Mouse (Mus musculus) olfactory bulb, adult 2 months (tissue): ENCODE data around the gene Ccl6. TPM values are rescaled to one million over a fixed set of nuclear protein-coding genes. Genes with fewer than 3 reads are reported as not detected.

Experiments
- H3K27ac ChIP-seq: fragments of 200-500 bp; 2 replicates; pipeline ENCODE4 v1.5.1; 2012; ENCODE audit warnings: low read depth, low read length; ENCODE audit not compliant: insufficient read depth
- H3K4me1 ChIP-seq: fragments of 200-500 bp; 2 replicates; pipeline ENCODE4 v1.6.1; 2012; ENCODE audit warnings: low read length; ENCODE audit not compliant: control insufficient read depth, insufficient read depth
- H3K4me3 ChIP-seq: fragments of 200-500 bp; 2 replicates; pipeline ENCODE4 v1.5.1; 2012; ENCODE audit warnings: mild to moderate bottlenecking, low read depth, low read length, moderate library complexity; ENCODE audit not compliant: insufficient read depth
- CTCF ChIP-seq: fragments of 200-500 bp; IDR thresholded peaks from 2 replicates; pipeline ENCODE4 v1.5.1; 2012; ENCODE audit warnings: low read depth, mild to moderate bottlenecking, low read length, moderate library complexity; ENCODE audit not compliant: insufficient read depth
- POLR2A ChIP-seq: fragments of 200-500 bp; IDR thresholded peaks from 2 replicates; pipeline ENCODE4 v1.6.1; 2012; ENCODE audit warnings: mild to moderate bottlenecking, low read depth, low read length, moderate library complexity; ENCODE audit not compliant: insufficient read depth
- WGBS: fragments of 180-500 bp; shearing (Covaris S2); methylation state at CpG from one replicate; pipeline ENCODE4 v1.1.7; 2018; 5-methylcytosine and 5-hydroxymethylcytosine counted together
- polyA plus RNA-seq: library from polyadenylated mRNA; stranded (reverse); fragments of >200 nt; gene quantifications from 2 replicates; pipeline ENCODE4 v1.2.4, GENCODE M21; 2012; ENCODE audit warnings: low replicate concordance; ENCODE audit not compliant: missing spikeins, insufficient read depth, insufficient read length

Ccl6 gene
- not detected in 2 replicates for polyA plus RNA-seq

DNA sequence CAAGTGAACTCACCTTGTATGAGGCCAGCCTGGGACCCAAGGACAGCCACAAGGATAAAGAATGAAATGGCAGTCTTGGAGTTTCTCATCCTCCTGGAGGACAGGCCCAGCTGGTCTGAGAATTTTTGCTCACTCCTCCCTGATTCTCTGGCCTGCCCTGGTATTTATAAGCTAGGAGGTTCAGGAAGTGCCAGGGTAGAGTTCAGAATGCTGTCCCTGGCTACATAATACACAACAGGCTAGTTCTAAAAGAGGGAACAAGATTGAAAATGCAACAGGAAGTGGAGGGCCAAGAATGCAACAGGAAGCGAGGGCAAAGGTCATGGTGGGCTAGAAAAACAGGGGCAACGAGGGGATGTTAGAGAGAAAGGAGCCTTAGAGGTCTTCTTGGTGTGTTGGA is at the start of gene Ccl6:
Ccl6 (minus strand) TSS at position 235 of the 400 bp plus-strand sequence.
- H3K4me3 ChIP-seq = no peak within 1 kb of the TSS
- no peak for TF ChIP-seq CTCF
- H3K27ac ChIP-seq = no peak within 1 kb of the TSS
- 61% methylated on average over 2 of the region's 2 CpGs for WGBS
- no peaks in the 10 kb centered on the region for H3K4me1 ChIP-seq

DNA sequence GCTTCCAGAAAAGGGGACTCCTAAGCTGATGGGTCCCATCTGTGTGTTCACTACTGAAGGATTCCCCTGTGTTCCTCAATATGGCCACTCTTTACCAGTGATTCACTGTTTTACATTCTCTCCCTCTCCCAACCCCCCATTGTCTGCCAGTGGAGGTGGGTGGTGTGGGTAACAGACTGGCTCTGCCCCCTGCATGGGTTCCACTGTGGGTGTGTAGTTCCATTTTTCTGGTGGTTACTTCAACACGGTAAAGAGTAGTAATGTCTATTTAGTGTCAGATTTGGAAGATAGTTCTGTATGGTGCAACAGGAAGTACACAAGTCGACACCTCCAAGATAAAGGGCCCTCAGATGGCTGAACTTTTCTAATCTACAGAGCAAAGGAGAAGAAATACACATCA is 48.3 kb upstream of the Ccl6 start:
- WGBS = 82% methylated on average over 2 of the region's 2 CpGs
- TF ChIP-seq CTCF = no peak
- no peak for TF ChIP-seq POLR2A
- Histone ChIP-seq H3K27ac (no peak overlapping the region), H3K4me1 (no peaks in the 10 kb centered on the region), H3K4me3 (no peak overlapping the region)

DNA sequence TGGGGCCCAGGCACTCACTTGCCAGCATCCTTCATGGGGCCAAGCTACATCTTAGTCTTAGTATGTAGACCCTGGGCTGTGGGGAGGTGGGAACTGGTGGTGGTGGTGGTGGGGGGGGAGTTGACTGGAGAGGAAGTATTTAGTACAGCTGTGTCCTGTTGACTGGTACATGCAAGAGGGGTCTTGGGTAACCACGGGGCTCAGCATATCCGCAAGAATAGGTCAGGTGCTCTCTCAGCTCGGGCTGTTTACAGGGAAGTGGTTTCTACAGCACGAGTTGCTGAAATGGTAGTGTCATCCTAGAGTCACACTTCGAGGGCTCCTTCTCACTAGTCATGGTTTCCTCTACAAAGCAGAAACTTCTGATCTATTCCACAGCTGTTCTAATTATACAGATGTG is 47.3 kb upstream of the Ccl6 start:
- Histone ChIP-seq H3K4me1 (no peaks in the 10 kb centered on the region), H3K27ac (no peak overlapping the region), H3K4me3 (no peak overlapping the region)
- TF ChIP-seq POLR2A (no peak), CTCF (no peak)
- WGBS = 85% methylated on average over 5 of the region's 5 CpGs

DNA sequence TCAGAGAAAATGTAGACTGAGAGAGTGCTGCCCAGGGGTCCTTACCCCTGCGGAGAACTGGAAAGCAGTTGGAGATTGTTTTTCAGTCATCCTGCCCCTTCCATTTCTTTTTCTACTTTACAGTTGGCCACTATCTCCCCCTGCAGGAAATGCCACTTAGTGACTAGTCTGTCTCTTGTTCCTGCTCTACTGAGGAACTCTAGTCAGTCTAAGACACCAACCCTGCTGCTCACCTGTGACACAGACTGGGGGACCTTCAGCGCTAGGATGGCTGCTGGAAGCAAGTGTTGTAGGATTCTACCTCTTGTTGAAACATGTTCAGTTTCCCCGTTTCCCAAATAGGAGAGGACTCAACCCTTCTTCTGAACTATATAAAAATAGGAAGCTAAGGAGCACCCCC is 46.6 kb upstream of the Ccl6 start:
- no peak overlapping the region for H3K4me3 ChIP-seq
- no peaks in the 10 kb centered on the region for H3K4me1 ChIP-seq
- TF ChIP-seq CTCF (no peak), POLR2A (no peak)
- WGBS = 79% methylated on average over 3 of the region's 3 CpGs
- H3K27ac ChIP-seq = no peak overlapping the region

DNA sequence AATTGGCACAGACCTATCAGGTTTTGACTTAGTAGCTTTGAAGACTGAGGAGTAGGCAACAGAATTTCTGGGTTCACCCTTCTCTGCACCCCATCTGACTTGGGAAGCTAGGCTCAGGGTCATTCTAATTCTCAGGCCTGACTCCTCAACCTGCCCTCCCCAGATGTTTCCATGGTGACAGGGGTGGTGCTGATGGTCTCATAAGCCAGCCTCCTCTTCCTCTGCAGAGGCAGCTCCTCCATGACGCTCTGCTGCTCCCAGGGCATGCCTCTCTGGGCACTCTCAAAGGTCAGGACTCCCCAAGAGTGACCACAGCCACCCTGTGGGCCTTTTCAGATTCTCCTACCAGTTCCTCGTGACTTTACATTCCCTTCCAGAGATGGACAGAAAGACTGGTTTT is 46.0 kb upstream of the Ccl6 start:
- no peak overlapping the region for H3K27ac ChIP-seq
- TF ChIP-seq CTCF (no peak), POLR2A (no peak)
- H3K4me1 ChIP-seq = peaks cover 3% of the 10 kb centered on the region; the same call in 1 of the 2 replicates
- 62% methylated on average over 2 of the region's 2 CpGs for WGBS
- no peak overlapping the region for H3K4me3 ChIP-seq

DNA sequence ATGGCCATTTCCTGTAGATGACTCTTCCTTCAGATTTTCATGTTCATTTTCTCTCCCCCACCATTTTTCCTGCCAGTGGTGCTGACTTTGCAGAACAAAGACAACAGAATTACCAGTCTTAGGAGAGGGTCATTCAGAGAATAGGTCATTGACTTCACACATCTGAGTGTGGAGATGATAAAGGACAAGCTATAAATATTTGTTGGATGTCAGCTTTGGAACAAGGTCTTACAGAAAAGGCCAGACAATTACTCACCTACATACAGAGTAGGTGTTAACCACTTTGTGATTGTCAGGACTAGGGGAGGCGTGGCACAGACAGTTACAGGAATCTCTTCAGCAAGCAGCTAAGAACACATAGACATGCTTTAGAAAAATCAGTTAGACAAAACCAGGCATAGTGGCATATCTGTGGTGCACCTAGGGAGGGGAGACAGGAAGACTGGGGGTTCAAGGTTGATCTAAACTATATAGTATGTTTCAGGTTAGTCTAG is 43.9 kb upstream of the Ccl6 start:
- Histone ChIP-seq H3K27ac (no peak overlapping the region), H3K4me1 (peaks cover 3% of the 10 kb centered on the region; the same call in 1 of the 2 replicates), H3K4me3 (no peak overlapping the region)
- WGBS = 95% methylated on average over 1 of the region's 1 CpGs
- TF ChIP-seq CTCF (no peak), POLR2A (no peak)

DNA sequence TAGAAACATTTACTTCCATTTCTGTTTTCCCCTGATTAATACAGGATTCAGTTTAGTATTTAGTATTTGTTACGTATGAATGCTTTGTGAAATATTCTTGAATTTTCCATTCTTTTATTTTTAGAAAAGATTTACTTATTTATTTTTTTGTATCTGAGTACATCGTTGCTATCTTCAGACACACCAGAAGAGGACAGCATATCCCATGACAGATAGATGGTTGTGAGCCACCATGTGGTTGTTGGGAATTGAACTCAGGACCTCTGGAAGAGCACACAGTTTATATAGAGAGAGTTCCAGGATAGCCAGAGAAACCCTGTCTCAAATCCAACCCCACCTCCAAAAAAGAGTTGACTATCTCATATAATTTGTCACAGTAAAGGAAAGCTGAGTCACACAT is 42.0 kb upstream of the Ccl6 start:
- WGBS = 80% methylated on average over 2 of the region's 2 CpGs
- TF ChIP-seq CTCF = no peak
- no peak for TF ChIP-seq POLR2A
- Histone ChIP-seq H3K4me3 (no peak overlapping the region), H3K4me1 (peaks cover 3% of the 10 kb centered on the region; the same call in 1 of the 2 replicates), H3K27ac (no peak overlapping the region)

DNA sequence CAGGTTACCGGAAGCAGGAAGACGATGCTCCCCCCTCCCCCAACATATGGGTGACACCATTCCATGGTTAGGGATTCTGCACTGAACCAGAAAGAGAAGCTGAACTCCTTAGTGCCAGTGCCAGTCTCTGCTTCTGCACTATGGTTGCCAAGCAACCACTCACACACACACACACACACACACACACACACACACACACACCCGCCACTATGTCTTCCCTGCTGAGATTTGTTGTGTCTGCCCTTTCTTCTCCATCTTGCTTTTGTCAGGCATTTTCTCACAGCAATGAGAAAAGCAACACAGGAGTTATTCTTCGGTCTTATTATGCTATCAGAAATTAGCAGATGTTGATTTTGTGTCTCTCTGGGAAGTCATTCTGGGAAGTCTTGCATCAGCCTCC is 41.5 kb upstream of the Ccl6 start:
- WGBS = 29% methylated on average over 4 of the region's 4 CpGs
- Histone ChIP-seq H3K27ac (no peak overlapping the region), H3K4me1 (peaks cover 3% of the 10 kb centered on the region; the same call in 1 of the 2 replicates), H3K4me3 (no peak overlapping the region)
- no peak for TF ChIP-seq POLR2A
- TF ChIP-seq CTCF = no peak

DNA sequence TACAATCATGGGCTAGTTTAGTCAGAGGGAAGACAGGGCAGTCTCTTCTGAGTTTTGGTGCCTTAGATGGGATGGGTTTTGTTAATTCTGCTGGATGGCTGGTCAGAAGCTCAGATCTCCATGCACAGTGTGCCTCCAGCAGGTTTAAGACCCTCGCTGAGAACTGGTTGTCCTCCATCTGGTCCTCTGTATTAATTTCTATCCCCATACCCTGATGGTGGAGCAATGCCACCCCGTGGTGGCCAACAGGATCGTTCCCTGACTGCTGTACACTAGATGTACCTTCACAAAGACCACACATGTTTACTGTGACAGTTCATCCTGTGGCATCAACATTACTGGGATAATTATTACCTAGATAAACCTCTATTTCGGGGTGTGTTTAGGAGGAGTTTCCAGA is 39.9 kb upstream of the Ccl6 start:
- H3K4me3 ChIP-seq = no peak overlapping the region
- WGBS = 64% methylated on average over 4 of the region's 4 CpGs

DNA sequence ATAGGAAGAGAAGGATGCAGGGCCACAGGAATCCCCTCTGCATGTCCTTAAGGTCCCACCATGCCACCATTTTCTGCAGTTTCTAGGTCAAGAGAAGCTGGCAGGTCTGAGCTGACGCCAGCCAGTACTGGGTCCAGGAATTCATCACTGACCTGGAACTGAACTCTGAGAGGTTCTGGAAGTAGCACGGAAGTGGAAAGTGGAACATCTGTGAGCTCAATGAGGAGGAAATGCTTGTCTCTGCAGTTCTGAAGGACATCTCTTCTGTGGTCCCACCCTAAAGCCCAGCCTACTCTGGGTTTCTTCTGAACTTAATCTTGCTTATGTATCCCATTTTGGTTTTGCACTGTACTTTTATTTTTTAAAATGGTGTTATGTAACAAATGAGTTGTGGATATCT is 38.2 kb upstream of the Ccl6 start:
- 68% methylated on average over 2 of the region's 2 CpGs for WGBS
- no peak overlapping the region for H3K27ac ChIP-seq
- TF ChIP-seq CTCF (no peak), POLR2A (no peak)
- no peak overlapping the region for H3K4me3 ChIP-seq
- H3K4me1 ChIP-seq = peaks cover 3% of the 10 kb centered on the region; the same call in 1 of the 2 replicates

More for the DNA sequence above, 39.9 kb upstream of the Ccl6 start:
- no peak overlapping the region for H3K27ac ChIP-seq
- TF ChIP-seq CTCF (no peak), POLR2A (no peak)
- H3K4me1 ChIP-seq = peaks cover 3% of the 10 kb centered on the region; the same call in 1 of the 2 replicates
